Mouse (Mus musculus): ENCODE measurements around the gene Fcho1. TPM values are rescaled to one million over a fixed set of nuclear protein-coding genes. Genes with fewer than 3 reads are reported as not detected.
"Not testable (repeated sequence)": the region's sequence is repeated elsewhere in the genome, so short reads cannot be mapped to it uniquely, and the experiment has no call there.

The Fcho1 gene
- total RNA-seq, 2 experiments from 2014 or later, result 4.8 to 8.4 TPM

- DNase-seq, result no peak
These were observed 7.3 kb downstream of the Fcho1 start for GRCm38 (mm10) chr8:71718252-71718651.

GRCm38 (mm10) chr8:71717096-71717495 is 8.4 kb downstream of the Fcho1 start:
- DNase-seq, result no peak

GRCm38 (mm10) chr8:71716561-71717053 is 8.9 kb downstream of the Fcho1 start:
- DNase-seq, result no peak

- DNase-seq, result no peak
These were observed 10.0 kb downstream of the Fcho1 start for GRCm38 (mm10) chr8:71715531-71715930.

GRCm38 (mm10) chr8:71711574-71711973 is 13.9 kb downstream of the Fcho1 start:
- DNase-seq, result no peak

- peak; percentile 89 for DNase-seq
These were observed 15.6 kb downstream of the Fcho1 start for GRCm38 (mm10) chr8:71709800-71710446.

- DNase-seq, result no peak
These were observed 16.2 kb downstream of the Fcho1 start for GRCm38 (mm10) chr8:71709134-71709799.

GRCm38 (mm10) chr8:71707874-71708273 is 17.6 kb downstream of the Fcho1 start:
- DNase-seq, result peak; percentile 69

GRCm38 (mm10) chr8:71703400-71703799 is 22.1 kb downstream of the Fcho1 start:
- not testable (repeated sequence) for DNase-seq

GRCm38 (mm10) chr8:71702923-71703322 is 22.6 kb downstream of the Fcho1 start:
- DNase-seq, result no peak

GRCm38 (mm10) chr8:71702087-71702432 is 23.5 kb downstream of the Fcho1 start:
- DNase-seq, result no peak

GRCm38 (mm10) chr8:71701414-71702086 is 24.0 kb downstream of the Fcho1 start, which contains the start of gene B3gnt3:
B3gnt3 (minus strand) TSS chr8:71701789.
- DNase-seq, result no peak

- DNase-seq, result no peak
These were observed 24.8 kb downstream of the Fcho1 start for GRCm38 (mm10) chr8:71700493-71701269.

- DNase-seq, result not testable (repeated sequence)
These were observed 30.1 kb downstream of the Fcho1 start for GRCm38 (mm10) chr8:71695456-71695855.

GRCm38 (mm10) chr8:71693166-71694041 is 32.1 kb downstream of the Fcho1 start:
- DNase-seq, result no peak

- DNase-seq, result no peak
These were observed 33.0 kb downstream of the Fcho1 start for GRCm38 (mm10) chr8:71692509-71692908.

GRCm38 (mm10) chr8:71689028-71689427 is 36.5 kb downstream of the Fcho1 start, which contains the start of gene Insl3:
Insl3 (plus strand) TSS chr8:71689214.
- DNase-seq, result no peak

GRCm38 (mm10) chr8:71687616-71688015 is 37.9 kb downstream of the Fcho1 start:
- no peak for DNase-seq

- no peak for DNase-seq
These were observed 39.3 kb downstream of the Fcho1 start for GRCm38 (mm10) chr8:71686143-71686734.

GRCm38 (mm10) chr8:71685573-71685972 is 39.9 kb downstream of the Fcho1 start:
- no peak for DNase-seq

- DNase-seq, result no peak
These were observed 40.8 kb downstream of the Fcho1 start for GRCm38 (mm10) chr8:71684701-71685100.

Measured in adrenal gland, postnatal 10 days (tissue).